Mouse (Mus musculus): ENCODE measurements around the gene Grb7.

Gene Grb7

DNA sequence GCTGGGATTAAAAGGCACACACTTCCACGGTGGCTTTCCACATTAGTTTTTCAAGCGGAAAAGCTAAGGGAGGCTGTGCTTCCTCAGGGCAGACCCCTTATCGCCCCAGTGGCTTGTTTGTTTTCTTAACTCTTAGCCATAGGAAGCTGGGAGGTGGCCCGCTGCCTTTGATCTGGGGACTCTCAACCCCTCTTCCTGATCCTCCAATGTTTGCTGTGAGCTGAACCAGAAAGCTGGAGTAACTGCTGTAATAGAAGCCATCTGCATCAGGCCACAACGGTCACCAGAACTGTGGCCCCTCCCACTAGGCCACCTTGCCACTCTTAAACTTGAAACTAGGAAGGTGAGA is at the start of gene Grb7:
Gene Grb7, plus strand, starts transcription at position 182 of the 349 bp plus-strand sequence.
- no peak for DNase-seq (ENCODE audit: low read depth)

GRCm38 (mm10) chr11:98397946-98398345 is 48.2 kb upstream of the Grb7 start:
- DNase-seq (ENCODE audit: low read depth) = no peak

GRCm38 (mm10) chr11:98400161-98400726 is 46.0 kb upstream of the Grb7 start, which contains the start of gene Pgap3:
Gene Pgap3 (minus strand): TSS chr11:98400490.
- DNase-seq (ENCODE audit: low read depth) = peak; percentile 79

- no peak for DNase-seq (ENCODE audit: low read depth)
Measured at GRCm38 (mm10) chr11:98400816-98401215, 45.4 kb upstream of the Grb7 start.

- no peak for DNase-seq (ENCODE audit: low read depth)
Measured at GRCm38 (mm10) chr11:98406621-98407020, 39.6 kb upstream of the Grb7 start.

GRCm38 (mm10) chr11:98408872-98409271 is 37.3 kb upstream of the Grb7 start:
- no peak for DNase-seq (ENCODE audit: low read depth)

GRCm38 (mm10) chr11:98409341-98409822 is 36.8 kb upstream of the Grb7 start:
- DNase-seq (ENCODE audit: low read depth) = no peak

- no peak for DNase-seq (ENCODE audit: low read depth)
Measured at GRCm38 (mm10) chr11:98412273-98412796, 33.9 kb upstream of the Grb7 start, which contains the start of gene Erbb2. Gene Erbb2 (plus strand): TSS chr11:98412470.

DNA sequence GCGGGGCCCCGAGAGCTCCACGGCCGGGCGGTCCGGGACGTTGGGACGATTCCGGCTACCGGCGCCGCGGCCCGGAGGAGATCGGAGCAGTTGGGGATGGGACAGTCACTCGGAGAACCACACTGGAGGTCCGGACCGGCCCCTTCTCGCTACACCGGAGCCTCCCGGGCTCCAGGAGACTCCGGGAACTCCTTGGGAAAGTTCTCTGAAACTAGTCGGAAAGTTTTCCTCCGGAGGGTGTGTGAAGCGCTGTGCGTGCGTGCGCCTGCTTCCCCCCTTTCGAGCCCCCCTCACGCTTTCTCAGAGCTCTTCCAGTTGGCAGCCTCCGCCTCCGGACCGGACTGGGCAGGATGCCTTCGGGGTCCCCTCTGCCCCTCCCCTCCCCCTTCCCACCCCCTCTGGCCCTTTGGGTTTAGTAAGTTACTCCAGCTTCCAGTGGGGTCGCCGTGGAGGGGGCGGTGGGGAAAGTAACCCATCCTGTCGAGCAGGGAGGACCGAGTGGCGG is 33.3 kb upstream of the Grb7 start:
- DNase-seq (ENCODE audit: low read depth) = no peak

GRCm38 (mm10) chr11:98413731-98414130 is 32.5 kb upstream of the Grb7 start:
- DNase-seq (ENCODE audit: low read depth) = no peak

DNA sequence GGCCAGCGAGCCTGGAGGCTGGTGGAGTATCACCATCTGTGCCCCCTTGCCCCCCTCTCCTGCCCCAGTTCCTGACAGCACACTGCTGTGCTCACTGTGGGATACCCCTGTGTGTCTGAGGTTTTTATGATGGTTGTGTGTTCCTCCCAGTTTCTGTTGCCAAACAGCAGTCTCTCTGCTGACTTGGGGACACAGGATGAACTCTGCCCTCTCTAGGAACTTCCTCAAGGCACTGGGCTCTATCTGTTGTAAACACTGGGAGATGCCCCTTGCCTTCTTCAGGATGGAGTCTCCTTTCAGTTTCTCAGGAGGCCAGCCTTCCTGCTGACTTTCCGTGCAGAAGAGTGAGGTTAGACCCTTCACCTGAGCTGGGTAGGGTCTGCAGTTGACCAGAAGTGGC is 32.0 kb upstream of the Grb7 start:
- no peak for DNase-seq (ENCODE audit: low read depth)

GRCm38 (mm10) chr11:98417074-98417473 is 29.1 kb upstream of the Grb7 start:
- DNase-seq (ENCODE audit: low read depth) = no peak

- DNase-seq (ENCODE audit: low read depth) = no peak
Measured at GRCm38 (mm10) chr11:98418273-98418672, 27.9 kb upstream of the Grb7 start.

- no peak for DNase-seq (ENCODE audit: low read depth)
Measured at GRCm38 (mm10) chr11:98418939-98419547, 27.2 kb upstream of the Grb7 start.

DNA sequence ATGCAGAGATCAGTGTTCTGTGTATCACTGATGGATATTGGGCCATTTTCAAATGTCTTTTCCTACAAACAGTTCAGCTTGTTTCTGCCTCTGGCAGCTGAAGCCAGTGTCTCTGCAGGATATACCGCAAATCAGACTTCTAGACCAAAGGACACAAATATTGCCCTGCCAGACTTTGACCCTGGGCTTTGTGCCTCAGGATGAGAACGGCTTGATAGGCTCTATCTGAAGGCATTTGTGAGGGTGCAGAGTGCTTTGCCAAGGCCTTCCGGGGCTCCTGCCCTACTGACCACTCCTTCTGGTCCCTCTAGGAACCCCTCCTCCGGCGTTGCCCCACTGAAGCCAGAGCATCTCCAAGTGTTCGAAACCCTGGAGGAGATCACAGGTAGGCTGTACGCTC is 19.6 kb upstream of the Grb7 start:
- DNase-seq (ENCODE audit: low read depth) = no peak

- DNase-seq (ENCODE audit: low read depth) = no peak
Measured at GRCm38 (mm10) chr11:98428436-98428835, 17.8 kb upstream of the Grb7 start.

- no peak for DNase-seq (ENCODE audit: low read depth)
Measured at GRCm38 (mm10) chr11:98431743-98432502, 14.3 kb upstream of the Grb7 start.

- DNase-seq (ENCODE audit: low read depth) = no peak
Measured at GRCm38 (mm10) chr11:98435723-98436122, 10.5 kb upstream of the Grb7 start.

DNA sequence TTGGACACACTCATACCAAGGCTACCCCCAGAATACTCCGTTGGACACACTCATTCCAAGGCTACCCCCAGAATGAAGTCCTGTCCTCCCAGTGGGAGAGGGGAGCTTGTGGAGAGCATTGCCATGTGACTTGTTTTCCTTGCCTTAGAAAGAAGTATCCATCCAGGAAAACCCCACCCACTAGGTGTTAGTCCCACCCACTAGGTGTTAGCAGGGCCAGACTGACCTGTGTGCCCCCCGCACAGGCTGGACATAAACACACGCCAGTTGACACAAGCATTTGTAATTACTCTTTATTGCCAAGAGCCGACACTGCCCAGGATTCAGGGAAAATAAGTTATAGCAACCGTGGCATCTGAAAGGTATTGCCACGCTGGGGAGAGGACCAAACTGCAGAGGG is 8.8 kb upstream of the Grb7 start:
- no peak for DNase-seq (ENCODE audit: low read depth)

- peak; percentile 83 for DNase-seq (ENCODE audit: low read depth)
Measured at GRCm38 (mm10) chr11:98438331-98439158, 7.6 kb upstream of the Grb7 start, which contains the start of gene Mien1. Gene Mien1 (minus strand): TSS chr11:98438991.

- DNase-seq (ENCODE audit: low read depth) = no peak
Measured at GRCm38 (mm10) chr11:98443688-98444087, 2.5 kb upstream of the Grb7 start.

DNA sequence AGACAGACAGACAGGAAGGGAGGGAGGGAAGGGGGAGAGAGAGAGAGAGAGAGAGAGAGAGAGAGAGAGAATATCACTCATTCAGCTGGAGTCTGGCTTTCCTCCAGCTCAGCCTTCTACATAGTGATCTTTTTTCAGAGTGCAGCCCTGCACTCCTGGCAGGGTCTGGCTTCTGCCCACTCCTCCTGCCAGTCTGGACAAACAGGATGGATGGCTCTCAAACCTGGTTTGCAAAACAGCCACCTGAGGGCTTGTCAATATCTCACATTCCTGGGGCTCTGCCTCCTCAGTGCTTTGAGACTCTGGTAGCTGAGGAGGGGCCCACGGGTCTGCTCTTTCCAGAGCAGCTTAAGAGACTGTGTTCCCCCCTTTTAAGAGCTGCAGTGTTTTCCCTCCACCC is 956 bp upstream of the Grb7 start:
- no peak for DNase-seq (ENCODE audit: low read depth)
